In genomic region chr4:43968650-43969049, GRCm38 (mm10) we compare ENCODE assay signal across 10 mouse cellular contexts. TPM values are rescaled to one million over a fixed set of nuclear protein-coding genes. Genes with fewer than 3 reads are reported as not detected.
DNase-seq lines count a peak whose midpoint lies in the region; ATAC-seq lines count a peak whose summit lies in the region.
"Had no signal": no experiment of that assay in that cellular context is flagged by ENCODE, and none has a peak within 500 bp of the region (broad histone marks: within the 10 kb centered on the region; RNA-seq: fewer than 3 reads in every experiment).

No protein-coding gene starts in this region.

- peak; percentile 11 to 16 for DNase-seq in frontal cortex, postnatal 25 days (ENCODE audit: low spot score in 2 of 2)
- DNase-seq in NIH3T3 (ENCODE audit: low read depth), result peak; percentile 86
- DNase-seq in heart, postnatal 36 days, result peak; percentile 64 to 67
- peak; percentile 21 to 55 for DNase-seq in left cerebral cortex, postnatal 25 days (ENCODE audit: low spot score in 2 of 2)

- H3K9ac ChIP-seq in embryonic facial prominence, embryonic 12.5 days, result no peak overlapping the region
- H3K9ac ChIP-seq in stomach, embryonic 16.5 days (ENCODE audit: low read length), result 0 out of 2 replicates have a peak overlapping the region, but pooled peaks have one; percentile 26

- H3K4me3 ChIP-seq in embryonic facial prominence, embryonic 12.5 days, result no peak overlapping the region
- no peak overlapping the region for H3K4me3 ChIP-seq in stomach, embryonic 16.5 days (replicated peaks; ENCODE audit: low read length)
- H3K4me3 ChIP-seq: erythroblast, embryonic 14.5 days had no signal

- 0 out of 2 replicates have a peak overlapping the region, but pooled peaks have one; percentile 2 for H3K4me2 ChIP-seq in embryonic facial prominence, embryonic 12.5 days (replicated peaks)
- no peak overlapping the region; the same call in 1 of the 2 replicates for H3K4me2 ChIP-seq in stomach, embryonic 16.5 days (ENCODE audit: low read depth, low read length)

- intact Hi-C loops in heart, postnatal 36 days (cut with DNase I), result no loop called here
- intact Hi-C loops in left cerebral cortex, postnatal 25 days (cut with DNase I), result no loop called here

- 45% methylated on average over 13 of the region's 13 CpGs for WGBS in embryonic facial prominence, embryonic 12.5 days
- WGBS in stomach, embryonic 16.5 days, result 50% methylated on average over 13 of the region's 13 CpGs

- H3K9me3 ChIP-seq in embryonic facial prominence, embryonic 12.5 days, result no peaks in the 10 kb centered on the region
- H3K9me3 ChIP-seq in stomach, embryonic 16.5 days (replicated peaks; ENCODE audit: control insufficient read depth, low read length), result no peaks in the 10 kb centered on the region

- 0 out of 2 replicates have a peak, but pooled peaks cover 6% of the 10 kb centered on the region for H3K36me3 ChIP-seq in embryonic facial prominence, embryonic 12.5 days
- no peaks in the 10 kb centered on the region for H3K36me3 ChIP-seq in stomach, embryonic 16.5 days (ENCODE audit: control insufficient read depth, insufficient read depth, low read length)

- H3K27me3 ChIP-seq in embryonic facial prominence, embryonic 12.5 days, result no peaks in the 10 kb centered on the region
- no peaks in the 10 kb centered on the region for H3K27me3 ChIP-seq in stomach, embryonic 16.5 days (ENCODE audit: control insufficient read depth, insufficient read depth, low read length)

- H3K4me1 ChIP-seq in embryonic facial prominence, embryonic 12.5 days, result peaks cover 52% of the 10 kb centered on the region
- H3K4me1 ChIP-seq in stomach, embryonic 16.5 days (ENCODE audit: control insufficient read depth, insufficient read depth, low read length), result peaks cover 59% of the 10 kb centered on the region

- H3K27ac ChIP-seq in embryonic facial prominence, embryonic 12.5 days, result peak overlapping the region; percentile 37; the same call in 1 of the 2 replicates
- H3K27ac ChIP-seq in stomach, embryonic 16.5 days (ENCODE audit: low read length), result peak overlapping the region; percentile 81

- no peak for ATAC-seq in frontal cortex, adult (ENCODE audit: low TSS enrichment)
- ATAC-seq in embryonic facial prominence, embryonic 12.5 days (ENCODE audit: insufficient number of reproducible peaks, insufficient read depth, low FRiP score, low TSS enrichment), result no peak
- ATAC-seq in stomach, embryonic 16.5 days (ENCODE audit: insufficient read depth, low FRiP score), result no peak
- ATAC-seq in granulocyte monocyte progenitor cell, adult 5-6 weeks (replicated peaks; ENCODE audit: poor library complexity, severe bottlenecking), result no peak

RNA-seq across cellular contexts. Expression of gene Glipr2, which starts 11.4 kb away (rescaled TPM):
- polyA plus RNA-seq in embryonic facial prominence, embryonic 12.5 days (2016; fragmentation: Nextera tagmentation; extraction: Ambion mirVana), result 113 and 118 TPM in 2 replicates
- total RNA-seq in heart, postnatal 36 days (2021), result 1 to 10 TPM; 2.5 to 3.8 TPM
- total RNA-seq in left cerebral cortex, postnatal 25 days (2021), result 1 to 10 TPM; 2.7 to 2.9 TPM
- polyA plus RNA-seq in stomach, embryonic 16.5 days (2015; fragmentation: Nextera tagmentation; extraction: Ambion mirVana), result 105 and 120 TPM in 2 replicates
- 8.2 and 12.7 TPM in 2 replicates for total RNA-seq in granulocyte monocyte progenitor cell, adult 5-6 weeks (2014; fragmentation: Nextera tagmentation)
- total RNA-seq in granulocyte monocyte progenitor cell, adult 5-6 weeks (2017), result 16.4 and 20.8 TPM in 2 replicates

RNA-seq across cellular contexts. Expression of gene Ccin, which starts 14.6 kb away (rescaled TPM):
- polyA plus RNA-seq in embryonic facial prominence, embryonic 12.5 days (2016; fragmentation: Nextera tagmentation; extraction: Ambion mirVana), result 0.11 TPM in 1 of 2 replicates, not detected in the other
- total RNA-seq in heart, postnatal 36 days (2021), result under 1 TPM in 1 of 2 experiments, not detected in 1; 0.14 TPM
- total RNA-seq in left cerebral cortex, postnatal 25 days (2021), result not detected
- polyA plus RNA-seq in stomach, embryonic 16.5 days (2015; fragmentation: Nextera tagmentation; extraction: Ambion mirVana), result not detected in 2 replicates
- not detected in 2 replicates for total RNA-seq in granulocyte monocyte progenitor cell, adult 5-6 weeks (2014; fragmentation: Nextera tagmentation)
- total RNA-seq in granulocyte monocyte progenitor cell, adult 5-6 weeks (2017), result 0.09 TPM in 1 of 2 replicates, not detected in the other
- polyA plus RNA-seq: erythroblast, embryonic 14.5 days; lung, embryonic 16.5 days had no signal

RNA-seq across cellular contexts. Expression of gene Clta, which starts 35.6 kb away (rescaled TPM):
- polyA plus RNA-seq in embryonic facial prominence, embryonic 12.5 days (2016; fragmentation: Nextera tagmentation; extraction: Ambion mirVana), result 254 and 261 TPM in 2 replicates
- total RNA-seq in heart, postnatal 36 days (2021), result 10 to 100 TPM; 81.1 to 85.3 TPM
- total RNA-seq in left cerebral cortex, postnatal 25 days (2021), result 100 to 1,000 TPM; 280 to 281 TPM
- polyA plus RNA-seq in stomach, embryonic 16.5 days (2015; fragmentation: Nextera tagmentation; extraction: Ambion mirVana), result 183 and 186 TPM in 2 replicates
- total RNA-seq in granulocyte monocyte progenitor cell, adult 5-6 weeks (2014; fragmentation: Nextera tagmentation), result 280 and 311 TPM in 2 replicates
- 422 and 509 TPM in 2 replicates for total RNA-seq in granulocyte monocyte progenitor cell, adult 5-6 weeks (2017)

Comparison
In these comparisons a context has a peak if more than half of its experiments do, and no peak if none do; other contexts are left out.
1. DNase-seq: peak in every context shown above with its lines; median percentile 86 in NIH3T3; 66 in heart, postnatal 36 days; 38 in left cerebral cortex, postnatal 25 days; 14 in frontal cortex, postnatal 25 days.